Mouse (Mus musculus) thymus, postnatal 4 days (tissue): ENCODE data around the gene Tedc1.

ENCODE experiments used
- DNase-seq: peaks from one replicate; pipeline ENCODE4 v3.0.0; 2021

Tedc1 gene

GRCm38 (mm10) chr12:113207737-113208136 lies 51.5 kb downstream of the Tedc1 start:
- DNase-seq: no peak

GRCm38 (mm10) chr12:113210586-113211378 lies 54.6 kb downstream of the Tedc1 start:
- DNase-seq: no peak

- no peak for DNase-seq
Observed at GRCm38 (mm10) chr12:113211772-113212171, 55.6 kb downstream of the Tedc1 start.

- DNase-seq: no peak
Observed at GRCm38 (mm10) chr12:113212326-113212924, 56.2 kb downstream of the Tedc1 start.

GRCm38 (mm10) chr12:113213226-113213625 lies 57.0 kb downstream of the Tedc1 start:
- no peak for DNase-seq

GRCm38 (mm10) chr12:113214072-113214808 lies 58.0 kb downstream of the Tedc1 start:
- no peak for DNase-seq

GRCm38 (mm10) chr12:113214972-113215666 lies 58.9 kb downstream of the Tedc1 start:
- DNase-seq: no peak
